Mouse (Mus musculus) megakaryocyte, embryonic 14.5 days (primary cell): ENCODE measurements around the gene Otp.

ENCODE experiments used
- FLI1 ChIP-seq: IDR thresholded peaks from 2 replicates; pipeline ENCODE4 v1.6.1; 2012; ENCODE audit warnings: low read length, inconsistent platforms, mixed read lengths
- GATA1 ChIP-seq: IDR thresholded peaks from 3 replicates; pipeline ENCODE4 v1.6.1; 2012; ENCODE audit warnings: mixed read lengths, low read length, inconsistent platforms, borderline replicate concordance

DNA sequence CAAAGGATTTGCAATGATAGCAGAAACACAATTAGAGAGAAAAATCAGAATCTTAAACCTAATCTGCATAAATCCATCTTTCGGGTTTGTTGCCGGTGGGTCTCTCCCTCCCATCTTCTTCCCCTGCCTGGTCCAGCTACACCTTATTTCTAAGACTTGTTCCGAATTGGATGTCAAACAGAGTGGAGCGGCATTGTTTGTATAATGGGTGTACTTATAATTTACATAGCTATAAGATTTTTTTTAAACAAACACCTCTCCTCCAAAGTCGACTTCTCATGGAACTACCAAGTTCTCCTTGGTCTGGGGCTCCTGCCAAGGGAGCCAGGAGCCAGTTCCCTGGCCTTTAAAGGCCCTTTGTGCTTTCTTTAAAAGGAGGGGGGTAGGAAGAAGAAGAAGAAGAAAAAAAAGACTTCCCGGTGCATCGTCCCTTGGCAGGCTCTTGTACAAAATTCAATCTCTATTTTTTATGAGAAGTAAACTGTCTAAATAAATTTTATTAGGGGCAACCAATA, 3.5 kb upstream of the Otp start:
- TF ChIP-seq GATA1 = no peak
- no peak for TF ChIP-seq FLI1
